In genomic region chr12:46378914-46379313, GRCm38 (mm10) we compare ENCODE assay signal across 18 mouse cellular contexts.
"Had no signal": no experiment of that assay in that cellular context is flagged by ENCODE, and none has a peak within 500 bp of the region (broad histone marks: within the 10 kb centered on the region; RNA-seq: fewer than 3 reads in every experiment).

No protein-coding gene starts in this region.

- H3K27me3 ChIP-seq: midbrain, embryonic 12.5 days; neural tube, embryonic 13.5 days; neural tube, embryonic 15.5 days had no signal

- H3K9ac ChIP-seq: lung, embryonic 14.5 days; midbrain, embryonic 12.5 days; neural tube, embryonic 13.5 days; neural tube, embryonic 15.5 days had no signal

- H3K9me3 ChIP-seq: midbrain, embryonic 10.5 days; midbrain, embryonic 12.5 days; neural tube, embryonic 13.5 days; neural tube, embryonic 15.5 days had no signal

- DNase-seq: lung, embryonic 14.5 days; lung, postnatal 10 days; lung, postnatal 4 days; midbrain, embryonic 14.5 days; retina, postnatal 1 day; right cerebral cortex, adult 18-20 months; right cerebral cortex, postnatal 25 days; right cerebral cortex, postnatal 4 days; spleen, adult 18-20 months; thymus, adult 18-20 months; thymus, postnatal 14 days; thymus, postnatal 36 days had no signal

- H3K36me3 ChIP-seq: midbrain, embryonic 10.5 days; midbrain, embryonic 12.5 days; neural tube, embryonic 13.5 days; neural tube, embryonic 15.5 days had no signal

- H3K4me3 ChIP-seq: midbrain, embryonic 10.5 days; midbrain, embryonic 12.5 days; myocyte; neural tube, embryonic 13.5 days; neural tube, embryonic 15.5 days had no signal

- ATAC-seq: midbrain, embryonic 16.5 days had no signal

- H3K4me1 ChIP-seq: midbrain, embryonic 10.5 days; midbrain, embryonic 12.5 days; neural tube, embryonic 13.5 days; neural tube, embryonic 15.5 days had no signal

- H3K4me2 ChIP-seq: lung, embryonic 14.5 days; midbrain, embryonic 12.5 days; neural tube, embryonic 13.5 days; neural tube, embryonic 15.5 days had no signal

- H3K27ac ChIP-seq: midbrain, embryonic 10.5 days; midbrain, embryonic 12.5 days; neural tube, embryonic 13.5 days; neural tube, embryonic 15.5 days had no signal
